Mouse (Mus musculus): Measurements from ENCODE around the gene Megf11. TPM values are rescaled to one million over a fixed set of nuclear protein-coding genes. Genes with fewer than 3 reads are reported as not detected.
A peak's percentile ranks its signal among the peaks of the same experiment; 100 is the strongest.

Gene Megf11
- total RNA-seq, 2 experiments from 2014 or later = 1.2 to 1.6 TPM

GRCm38 (mm10) chr9:64605735-64606349, 220.4 kb downstream of the Megf11 start:
- DNase-seq = no peak

- DNase-seq = peak in 1 of 2 experiments; percentile 14
Measured at GRCm38 (mm10) chr9:64607049-64607448, 221.6 kb downstream of the Megf11 start.

GRCm38 (mm10) chr9:64609546-64609945, 224.1 kb downstream of the Megf11 start:
- DNase-seq = no peak

- no peak for DNase-seq
Measured at GRCm38 (mm10) chr9:64612121-64612983, 226.9 kb downstream of the Megf11 start.

GRCm38 (mm10) chr9:64612984-64613649, 227.7 kb downstream of the Megf11 start:
- DNase-seq = no peak

- DNase-seq = no peak
Measured at GRCm38 (mm10) chr9:64617413-64617812, 232.0 kb downstream of the Megf11 start.

GRCm38 (mm10) chr9:64618433-64618832, 233.0 kb downstream of the Megf11 start:
- DNase-seq = no peak

- no peak for DNase-seq
Measured at GRCm38 (mm10) chr9:64619440-64619839, 234.0 kb downstream of the Megf11 start.

- no peak for DNase-seq
Measured at GRCm38 (mm10) chr9:64620596-64620995, 235.2 kb downstream of the Megf11 start.

- no peak for DNase-seq
Measured at GRCm38 (mm10) chr9:64621499-64622296, 236.3 kb downstream of the Megf11 start.

- DNase-seq = no peak
Measured at GRCm38 (mm10) chr9:64623361-64623760, 237.9 kb downstream of the Megf11 start.

- peak in 1 of 2 experiments; percentile 25 for DNase-seq
Measured at GRCm38 (mm10) chr9:64624536-64624935, 239.1 kb downstream of the Megf11 start.

GRCm38 (mm10) chr9:64629802-64630201, 244.4 kb downstream of the Megf11 start:
- no peak for DNase-seq

GRCm38 (mm10) chr9:64633169-64633568, 247.7 kb downstream of the Megf11 start:
- no peak for DNase-seq

GRCm38 (mm10) chr9:64636111-64636510, 250.7 kb downstream of the Megf11 start:
- DNase-seq = no peak

GRCm38 (mm10) chr9:64636961-64637360, 251.5 kb downstream of the Megf11 start:
- no peak for DNase-seq

- DNase-seq = peak; percentile 29 to 46
Measured at GRCm38 (mm10) chr9:64638250-64638649, 252.8 kb downstream of the Megf11 start.

GRCm38 (mm10) chr9:64639664-64640063, 254.2 kb downstream of the Megf11 start:
- DNase-seq = peak; percentile 18 to 57

GRCm38 (mm10) chr9:64644129-64644528, 258.7 kb downstream of the Megf11 start:
- no peak for DNase-seq

GRCm38 (mm10) chr9:64645462-64645861, 260.0 kb downstream of the Megf11 start:
- no peak for DNase-seq

- DNase-seq = no peak
Measured at GRCm38 (mm10) chr9:64649393-64649792, 264.0 kb downstream of the Megf11 start.

- DNase-seq = no peak
Measured at GRCm38 (mm10) chr9:64649892-64650291, 264.5 kb downstream of the Megf11 start.
